Mouse (Mus musculus): ENCODE data around the gene Olfr66. TPM values are rescaled to one million over a fixed set of nuclear protein-coding genes. Genes with fewer than 3 reads are reported as not detected.

The Olfr66 gene
- total and polyA plus RNA-seq, 3 experiments: not detected

GRCm38 (mm10) chr7:103865716-103866115, 20.3 kb downstream of the Olfr66 start:
- no peak overlapping the region for H3K4me3 ChIP-seq (ENCODE audit: control insufficient read depth in 1 of 2, insufficient read depth in 1 of 2, low read depth in 2 of 2, low read length in 2 of 2)
- TF ChIP-seq ETS1 (IDR thresholded peaks at IDR 0.05; ENCODE audit: low read depth, low read length): peak; percentile 66; the same call in 1 of the 2 replicates
- 0 out of 2 replicates have a peak, but pooled peaks have one; percentile 51 for TF ChIP-seq MYB (IDR thresholded peaks at IDR 0.05; ENCODE audit: low read depth, low read length)
- TF ChIP-seq MYC (IDR thresholded peaks at IDR 0.05; ENCODE audit: low read depth, low read length): peak; percentile 31; the same call in 1 of the 2 replicates
- TF ChIP-seq GATA1 (IDR thresholded peaks at IDR 0.05; ENCODE audit: low read depth, low read length): peak; percentile 72
- TF ChIP-seq TAL1 (IDR thresholded peaks at IDR 0.05; ENCODE audit: low read length): peak; percentile 75
- TF ChIP-seq TCF12 (IDR thresholded peaks at IDR 0.05; ENCODE audit: low read depth, low read length): peak; percentile 83
- no peak for TF ChIP-seq CTCF (IDR thresholded peaks at IDR 0.05 in 2 of 3, conservative IDR thresholded peaks at IDR 0.05 in 1 of 3; ENCODE audit: control insufficient read depth in 1 of 3, insufficient read depth in 1 of 3, low read depth in 2 of 3, low read length in 3 of 3, poor library complexity in 1 of 3, severe bottlenecking in 1 of 3)
- TF ChIP-seq MEF2A (IDR thresholded peaks at IDR 0.05; ENCODE audit: extremely low read depth, insufficient replicate concordance, low read depth, low read length, poor library complexity, severe bottlenecking): no peak
- TF ChIP-seq TBP (IDR thresholded peaks at IDR 0.05; ENCODE audit: low read depth, low read length): no peak
- peak; percentile 78 to 89 for TF ChIP-seq EP300 (IDR thresholded peaks at IDR 0.05; ENCODE audit: low read depth in 1 of 2, low read length in 2 of 2)
- TF ChIP-seq RCOR1 (IDR thresholded peaks at IDR 0.05; ENCODE audit: low read depth, low read length): no peak
- 0 out of 2 replicates have a peak, but pooled peaks have one; percentile 25 for TF ChIP-seq MAX (IDR thresholded peaks at IDR 0.05; ENCODE audit: low read length)
- TF ChIP-seq SIN3A (IDR thresholded peaks at IDR 0.05; ENCODE audit: low read length): no peak; the same call in 1 of the 2 replicates
- TF ChIP-seq ZKSCAN1 (IDR thresholded peaks at IDR 0.05; ENCODE audit: low read depth, low read length): no peak
- TF ChIP-seq NRF1 (IDR thresholded peaks at IDR 0.05; ENCODE audit: insufficient read depth, low read depth, low read length, poor library complexity, severe bottlenecking): no peak
- no peak for TF ChIP-seq POLR2A (IDR thresholded peaks at IDR 0.05; ENCODE audit: control insufficient read depth in 1 of 2, insufficient read depth in 1 of 2, low read depth in 1 of 2, low read length in 2 of 2, poor library complexity in 1 of 2)
- peak overlapping the region; percentile 65 for H3K27ac ChIP-seq (ENCODE audit: control insufficient read depth, low read depth, low read length)
- DNase-seq (ENCODE audit: low read depth, low spot score): peak; percentile 58
- H3K36me3 ChIP-seq (ENCODE audit: control insufficient read depth in 1 of 2, insufficient read depth in 2 of 2, low read length in 2 of 2): peaks cover 0 to 39% of the 10 kb centered on the region in 2 experiments; a peak in 2 of 4 replicates
- H3K4me1 ChIP-seq (ENCODE audit: control insufficient read depth in 1 of 2, insufficient read depth in 2 of 2, low read length in 2 of 2): peaks cover 18 to 27% of the 10 kb centered on the region in 2 experiments
- no peaks in the 10 kb centered on the region for H3K9me3 ChIP-seq (replicated peaks; ENCODE audit: insufficient read depth, low read length)
- no peak overlapping the region for H3K9ac ChIP-seq (ENCODE audit: control insufficient read depth, low read depth, low read length, poor library complexity, severe bottlenecking)
- H3K79me2 ChIP-seq (ENCODE audit: control insufficient read depth, insufficient read depth, low read length, poor library complexity): no peaks in the 10 kb centered on the region
- no peaks in the 10 kb centered on the region for H3K27me3 ChIP-seq (ENCODE audit: control insufficient read depth in 1 of 2, insufficient read depth in 2 of 2, low read length in 2 of 2)

DNA sequence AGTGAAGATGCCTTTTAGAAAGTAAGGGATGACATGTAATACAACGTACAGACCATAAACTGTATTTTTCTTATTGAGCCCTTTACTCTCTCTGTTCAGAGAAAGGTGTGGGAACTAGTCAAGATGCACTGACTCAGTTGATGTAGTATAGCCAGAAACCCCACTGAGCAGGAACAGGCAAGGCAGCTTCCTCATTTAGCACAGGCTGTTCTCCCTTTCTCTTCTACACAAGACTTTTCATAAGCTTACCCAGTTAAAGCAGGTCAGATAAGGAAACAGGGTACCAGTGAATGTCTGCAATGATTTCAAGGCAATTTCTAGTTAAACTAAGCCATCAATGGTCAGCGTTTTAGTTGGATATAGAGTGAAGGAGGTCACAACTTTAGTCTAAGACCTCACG, 24.5 kb downstream of the Olfr66 start:
- DNase-seq (ENCODE audit: low read depth, low spot score): peak; percentile 89
- H3K9ac ChIP-seq (ENCODE audit: control insufficient read depth, low read depth, low read length, poor library complexity, severe bottlenecking): peak overlapping the region; percentile 37
- H3K9me3 ChIP-seq (replicated peaks; ENCODE audit: insufficient read depth, low read length): no peaks in the 10 kb centered on the region
- H3K79me2 ChIP-seq (ENCODE audit: control insufficient read depth, insufficient read depth, low read length, poor library complexity): no peaks in the 10 kb centered on the region
- H3K4me1 ChIP-seq (ENCODE audit: control insufficient read depth in 1 of 2, insufficient read depth in 2 of 2, low read length in 2 of 2): peaks cover 14 to 24% of the 10 kb centered on the region in 2 experiments
- H3K27me3 ChIP-seq (ENCODE audit: control insufficient read depth in 1 of 2, insufficient read depth in 2 of 2, low read length in 2 of 2): no peaks in the 10 kb centered on the region
- H3K4me3 ChIP-seq (ENCODE audit: control insufficient read depth in 1 of 2, insufficient read depth in 1 of 2, low read depth in 2 of 2, low read length in 2 of 2): peak overlapping the region in 1 of 2 experiments; percentile 4; a peak in 1 of 4 replicates
- peak overlapping the region; percentile 84 for H3K27ac ChIP-seq (ENCODE audit: control insufficient read depth, low read depth, low read length)
- peaks cover 0 to 43% of the 10 kb centered on the region in 2 experiments; a peak in 2 of 4 replicates for H3K36me3 ChIP-seq (ENCODE audit: control insufficient read depth in 1 of 2, insufficient read depth in 2 of 2, low read length in 2 of 2)
- TF ChIP-seq ETS1 (IDR thresholded peaks at IDR 0.05; ENCODE audit: low read depth, low read length) (peak; percentile 76), SIN3A (IDR thresholded peaks at IDR 0.05; ENCODE audit: low read length) (no peak; the same call in 1 of the 2 replicates), GATA1 (IDR thresholded peaks at IDR 0.05; ENCODE audit: low read depth, low read length) (peak; percentile 75), NRF1 (IDR thresholded peaks at IDR 0.05; ENCODE audit: insufficient read depth, low read depth, low read length, poor library complexity, severe bottlenecking) (no peak), TCF12 (IDR thresholded peaks at IDR 0.05; ENCODE audit: low read depth, low read length) (peak; percentile 30; the same call in 1 of the 2 replicates), CHD2 (IDR thresholded peaks at IDR 0.05; ENCODE audit: low read length) (no peak), EP300 (IDR thresholded peaks at IDR 0.05; ENCODE audit: low read depth in 1 of 2, low read length in 2 of 2) (peak; percentile 40 to 44; a peak in 2 of 4 replicates), JUND (IDR thresholded peaks at IDR 0.05; ENCODE audit: low read depth, low read length) (no peak), BHLHE40 (IDR thresholded peaks at IDR 0.05; ENCODE audit: borderline replicate concordance, low read depth, low read length) (no peak), POLR2AphosphoS5 (IDR thresholded peaks at IDR 0.05; ENCODE audit: borderline replicate concordance, low read depth, low read length) (no peak), ZMIZ1 (IDR thresholded peaks at IDR 0.05; ENCODE audit: low read depth, low read length) (no peak), CHD1 (IDR thresholded peaks at IDR 0.05; ENCODE audit: low read depth, low read length) (no peak), TAL1 (IDR thresholded peaks at IDR 0.05; ENCODE audit: low read length) (no peak; the same call in 1 of the 2 replicates), MXI1 (IDR thresholded peaks at IDR 0.05; ENCODE audit: low read depth, low read length) (no peak), POLR2A (IDR thresholded peaks at IDR 0.05; ENCODE audit: control insufficient read depth in 1 of 2, insufficient read depth in 1 of 2, low read depth in 1 of 2, low read length in 2 of 2, poor library complexity in 1 of 2) (0 out of 4 replicates have a peak, but pooled peaks of 1 of the 2 experiments have one; percentile 10), ELF1 (IDR thresholded peaks at IDR 0.05; ENCODE audit: low read depth, low read length) (0 out of 2 replicates have a peak, but pooled peaks have one; percentile 17), E2F4 (IDR thresholded peaks at IDR 0.05; ENCODE audit: borderline replicate concordance, low read depth, low read length) (no peak), RCOR1 (IDR thresholded peaks at IDR 0.05; ENCODE audit: low read depth, low read length) (0 out of 2 replicates have a peak, but pooled peaks have one; percentile 25), TBP (IDR thresholded peaks at IDR 0.05; ENCODE audit: low read depth, low read length) (0 out of 2 replicates have a peak, but pooled peaks have one; percentile 29), ZKSCAN1 (IDR thresholded peaks at IDR 0.05; ENCODE audit: low read depth, low read length) (no peak), UBTF (IDR thresholded peaks at IDR 0.05; ENCODE audit: borderline replicate concordance, insufficient read depth, low read depth, low read length) (no peak)

Measured in MEL (cell line).